Mouse (Mus musculus) erythroblast, embryonic 14.5 days (primary cell): ENCODE data around the gene Rps6kb2. TPM values are rescaled to one million over a fixed set of nuclear protein-coding genes. Genes with fewer than 3 reads are reported as not detected.

Experiments used
- H3K27me3 ChIP-seq: 2 replicates; pipeline ENCODE4 v1.6.1; 2012; ENCODE audit warnings: inconsistent platforms; ENCODE audit not compliant: control insufficient read depth
- H3K36me3 ChIP-seq: 2 replicates; pipeline ENCODE4 v1.6.1; 2012; ENCODE audit warnings: mild to moderate bottlenecking, inconsistent platforms; ENCODE audit not compliant: control insufficient read depth
- H3K4me1 ChIP-seq: 2 replicates; pipeline ENCODE4 v1.6.1; 2012; ENCODE audit warnings: inconsistent platforms; ENCODE audit not compliant: control insufficient read depth
- H3K4me3 ChIP-seq: replicated peaks from 2 replicates; pipeline ENCODE3; 2012; ENCODE audit warnings: moderate library complexity, mild to moderate bottlenecking, inconsistent platforms
- H3K9me3 ChIP-seq: 2 replicates; pipeline ENCODE4 v1.6.1; 2012; ENCODE audit warnings: low read length, inconsistent platforms, mixed read lengths; ENCODE audit not compliant: control insufficient read depth
- GATA1 ChIP-seq: IDR thresholded peaks from 2 replicates; pipeline ENCODE4 v1.6.1; 2012; ENCODE audit warnings: low read length, inconsistent platforms, mixed read lengths
- TAL1 ChIP-seq: IDR thresholded peaks from 3 replicates; pipeline ENCODE4 v1.6.1; 2012; ENCODE audit warnings: low read length, inconsistent platforms, mixed read lengths
- polyA plus RNA-seq: library from polyadenylated mRNA; stranded (reverse); fragments of >175 nt; gene quantifications from 2 replicates; pipeline ENCODE4 v1.2.3, GENCODE M21; 2012

Rps6kb2 gene
- polyA plus RNA-seq: 24.5 and 32.5 TPM in 2 replicates

DNA sequence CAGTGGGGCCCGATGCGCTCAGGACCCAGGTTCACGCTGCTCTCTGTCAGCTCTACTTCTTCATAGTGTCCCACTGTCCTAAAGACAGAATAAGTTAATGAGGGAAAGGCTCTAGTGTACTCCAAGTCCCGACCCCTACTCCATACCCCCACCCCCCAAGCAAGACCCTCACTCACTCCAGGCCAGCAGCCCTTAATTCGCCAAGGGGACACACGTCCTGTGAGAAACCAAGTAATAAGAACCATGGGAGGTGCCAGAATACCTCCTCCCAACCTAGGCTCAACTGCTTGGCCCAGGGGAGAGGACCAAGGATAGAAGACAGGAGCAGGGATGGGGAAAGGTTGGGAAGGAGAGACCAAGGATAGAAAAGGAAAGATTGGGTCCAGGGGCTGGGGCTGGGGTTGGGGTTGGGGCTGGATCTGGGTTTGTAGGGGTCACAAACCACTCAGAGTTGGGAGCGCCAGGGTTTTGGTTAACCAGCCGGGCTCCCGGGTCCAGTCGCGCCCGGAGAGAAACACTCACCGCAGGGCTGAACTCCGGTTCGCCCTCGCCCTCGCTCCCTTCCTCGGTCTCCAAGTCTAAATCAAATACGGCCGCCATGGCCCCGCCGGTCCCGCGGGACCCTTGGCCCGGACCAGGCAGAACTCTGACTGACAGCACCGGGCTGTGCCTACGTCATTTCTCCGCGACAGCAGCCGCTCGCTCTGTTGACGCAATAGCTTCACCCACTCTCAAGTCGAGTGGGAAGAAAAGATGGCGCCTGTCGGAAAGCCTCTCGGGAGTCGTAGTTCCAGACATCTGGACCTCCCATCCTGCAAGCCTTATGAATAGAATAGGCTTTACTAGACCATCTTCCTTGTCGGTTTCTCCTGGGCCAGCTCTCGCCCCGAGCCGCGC, at the start of gene Rps6kb2:
Gene Rps6kb2 (minus strand): TSS at position 709 of the 897 bp plus-strand sequence.
- peaks cover 41% of the 10 kb centered on the region for H3K36me3 ChIP-seq
- no peak for TF ChIP-seq GATA1
- TF ChIP-seq TAL1: no peak
- no peaks in the 10 kb centered on the region for H3K27me3 ChIP-seq
- no peaks in the 10 kb centered on the region for H3K9me3 ChIP-seq
- peaks cover 51% of the 10 kb centered on the region for H3K4me1 ChIP-seq
- H3K4me3 ChIP-seq: peak within 1 kb of the TSS; percentile 81

DNA sequence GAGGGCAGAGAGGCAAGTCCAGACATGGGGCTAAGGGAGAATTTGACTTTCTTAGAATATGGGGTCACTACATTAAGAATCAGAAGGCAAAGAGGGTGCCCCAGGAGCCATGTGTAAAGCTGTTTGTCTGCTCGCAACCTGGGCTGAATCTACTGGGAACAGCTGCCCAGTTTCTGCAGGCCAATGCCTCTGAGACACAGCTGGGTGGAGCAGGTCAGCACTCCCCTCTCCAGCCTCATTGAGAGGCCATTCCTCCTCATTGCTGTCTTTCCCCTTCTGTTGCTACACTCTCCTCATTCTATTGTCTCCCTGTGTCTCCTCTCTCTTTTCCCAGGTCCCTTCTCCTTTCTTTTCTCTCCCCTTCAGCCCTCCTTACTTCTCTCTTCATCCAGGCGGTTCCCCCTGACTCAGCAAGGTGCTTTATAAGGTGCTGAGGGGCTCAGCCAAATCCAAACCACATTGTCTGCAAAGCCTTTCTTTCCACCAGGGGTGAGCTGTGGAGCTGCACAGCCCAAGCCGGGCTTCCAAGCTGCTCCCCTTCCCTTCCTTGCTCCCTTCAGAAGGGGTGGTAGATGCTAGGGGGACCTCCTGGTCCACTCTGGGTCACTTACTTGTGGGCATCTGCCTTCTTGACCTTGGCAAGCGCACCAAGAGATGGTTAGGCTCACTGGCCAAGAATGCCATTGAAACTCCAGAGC, 48.9 kb upstream of the Rps6kb2 start:
- peaks cover 92% of the 10 kb centered on the region for H3K27me3 ChIP-seq
- H3K4me1 ChIP-seq: peaks cover 15% of the 10 kb centered on the region
- no peak for TF ChIP-seq TAL1
- no peak for TF ChIP-seq GATA1
- H3K4me3 ChIP-seq: no peak overlapping the region
- no peaks in the 10 kb centered on the region for H3K36me3 ChIP-seq
- H3K9me3 ChIP-seq: peaks cover 7% of the 10 kb centered on the region; the same call in 1 of the 2 replicates

DNA sequence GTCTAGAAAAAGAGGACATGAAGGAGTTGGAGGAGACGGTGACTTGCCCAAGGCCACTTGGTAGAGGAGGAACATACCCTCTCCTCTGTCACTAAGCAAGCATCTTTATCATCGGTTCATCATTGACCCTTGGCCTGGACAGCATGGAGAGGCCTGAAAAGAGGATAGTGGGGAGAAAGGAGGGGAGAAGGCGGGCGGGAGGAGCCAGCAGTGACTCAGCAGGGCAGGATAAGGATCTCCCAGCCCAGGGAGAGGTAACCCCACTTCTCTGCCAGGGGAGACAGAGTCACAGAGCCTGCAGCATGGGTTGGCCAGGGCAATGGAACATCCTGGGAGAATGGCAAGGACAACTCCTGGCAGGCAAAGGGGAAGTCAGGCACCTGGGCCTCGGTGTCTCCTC, 45.4 kb upstream of the Rps6kb2 start:
- no peaks in the 10 kb centered on the region; the same call in 1 of the 2 replicates for H3K9me3 ChIP-seq
- no peak for TF ChIP-seq TAL1
- no peak for TF ChIP-seq GATA1
- peaks cover 91% of the 10 kb centered on the region for H3K27me3 ChIP-seq
- H3K4me3 ChIP-seq: no peak overlapping the region
- H3K4me1 ChIP-seq: peaks cover 8% of the 10 kb centered on the region
- H3K36me3 ChIP-seq: no peaks in the 10 kb centered on the region

DNA sequence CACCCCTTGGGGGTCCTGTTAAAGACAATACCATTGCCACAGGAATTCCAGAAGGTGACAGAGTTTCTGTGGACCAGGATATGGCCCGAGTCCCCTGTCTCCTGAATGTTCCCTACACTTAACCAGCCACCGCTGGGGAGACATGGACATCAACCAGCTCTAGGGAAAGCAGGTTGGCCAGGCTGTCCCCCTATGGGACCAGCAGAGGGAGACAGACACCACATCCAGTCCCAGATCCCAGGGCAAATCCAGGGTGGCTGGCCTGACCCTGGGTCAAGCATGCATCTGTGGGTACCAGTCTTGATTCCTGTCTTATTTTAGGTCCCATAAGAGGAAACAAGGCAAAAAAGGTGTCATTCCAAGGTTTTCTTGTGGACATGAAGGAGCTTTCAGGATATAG, 43.8 kb upstream of the Rps6kb2 start:
- Histone ChIP-seq H3K27me3 (peaks cover 90% of the 10 kb centered on the region), H3K36me3 (no peaks in the 10 kb centered on the region), H3K4me3 (no peak overlapping the region), H3K9me3 (no peaks in the 10 kb centered on the region), H3K4me1 (peaks cover 18% of the 10 kb centered on the region)
- TF ChIP-seq GATA1: no peak

DNA sequence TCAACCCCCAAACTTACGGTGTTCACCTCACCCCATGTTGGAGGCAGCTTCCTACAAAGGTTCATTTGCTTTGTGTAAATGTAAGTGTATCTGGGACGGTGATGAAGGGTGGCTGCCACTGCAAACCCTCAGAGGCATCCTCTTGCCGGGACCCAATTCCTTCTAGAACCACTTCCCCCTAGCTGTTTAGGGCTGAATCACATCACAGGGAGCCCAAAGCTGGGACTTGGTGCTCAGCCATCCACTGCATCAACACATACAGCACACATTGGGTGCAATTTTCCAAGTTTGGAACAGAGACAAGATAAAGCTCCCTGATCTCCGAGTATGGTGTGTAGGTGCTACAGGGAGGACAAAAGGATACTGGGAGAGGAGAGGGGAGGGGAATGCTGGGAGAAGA, 41.7 kb upstream of the Rps6kb2 start:
- H3K36me3 ChIP-seq: peaks cover 7% of the 10 kb centered on the region
- H3K4me3 ChIP-seq: no peak overlapping the region
- no peak for TF ChIP-seq TAL1
- H3K27me3 ChIP-seq: peaks cover 70% of the 10 kb centered on the region
- H3K9me3 ChIP-seq: no peaks in the 10 kb centered on the region
- H3K4me1 ChIP-seq: peaks cover 38% of the 10 kb centered on the region

DNA sequence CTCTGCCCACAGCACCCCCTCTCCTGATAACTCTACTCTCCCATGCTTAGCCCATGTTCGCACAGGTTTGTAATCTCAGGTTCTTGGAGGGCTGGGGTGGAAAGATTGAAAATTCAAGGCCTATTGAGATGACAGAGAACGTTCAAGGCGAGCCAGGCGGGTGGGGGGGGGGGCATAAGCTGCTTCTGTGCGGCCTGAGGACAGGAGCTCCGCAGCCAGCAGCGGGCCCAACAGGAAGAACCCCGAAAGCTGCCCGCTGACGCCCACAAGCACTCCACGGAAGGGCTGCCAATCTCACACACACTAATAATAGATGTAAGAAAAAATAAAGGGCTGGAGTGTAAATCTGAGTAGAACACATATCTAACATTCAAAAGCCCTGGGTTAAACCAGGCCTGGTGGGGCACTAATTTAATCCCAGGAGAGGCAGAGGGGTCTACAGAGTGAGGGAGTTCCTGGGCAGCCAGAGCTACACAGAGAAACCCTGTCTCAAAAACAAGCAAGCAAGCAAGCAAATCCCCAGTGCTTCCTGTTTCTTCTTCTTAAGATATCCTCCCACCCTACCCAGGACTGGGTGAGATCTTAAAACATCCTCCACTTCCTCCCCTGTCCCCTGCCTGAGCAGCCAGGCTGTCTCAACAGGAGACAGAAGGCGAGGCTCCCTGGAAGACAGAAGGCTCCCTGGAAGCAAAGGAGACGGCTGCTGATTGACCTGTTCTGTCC, 40.6 kb upstream of the Rps6kb2 start:
- no peak overlapping the region for H3K4me3 ChIP-seq

DNA sequence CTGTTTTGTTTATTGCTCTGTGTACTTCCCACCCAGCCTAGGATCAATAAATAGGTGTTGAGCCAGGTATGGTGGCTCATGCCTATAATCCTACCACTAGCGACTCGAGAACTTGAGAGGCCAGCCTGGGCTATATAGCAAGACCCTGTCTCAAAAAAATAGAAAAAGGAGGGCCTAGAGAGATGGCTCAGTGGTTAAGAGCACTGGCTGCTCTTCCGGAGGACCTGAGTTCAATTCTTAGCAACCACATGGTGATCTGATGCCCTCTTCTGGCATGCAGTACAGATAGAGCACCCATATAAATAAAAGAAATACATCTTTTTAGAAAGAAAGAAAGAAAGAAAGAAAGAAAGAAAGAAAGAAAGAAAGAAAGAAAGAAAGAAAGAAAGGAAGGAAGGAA, 40.0 kb upstream of the Rps6kb2 start:
- H3K4me1 ChIP-seq: peaks cover 42% of the 10 kb centered on the region
- H3K36me3 ChIP-seq: peaks cover 25% of the 10 kb centered on the region
- no peak overlapping the region for H3K4me3 ChIP-seq
- TF ChIP-seq TAL1 (no peak), GATA1 (no peak)
- H3K27me3 ChIP-seq: peaks cover 57% of the 10 kb centered on the region
- H3K9me3 ChIP-seq: no peaks in the 10 kb centered on the region

More for the DNA sequence above, 40.6 kb upstream of the Rps6kb2 start:
- Histone ChIP-seq H3K27me3 (peaks cover 61% of the 10 kb centered on the region), H3K9me3 (no peaks in the 10 kb centered on the region), H3K4me1 (peaks cover 44% of the 10 kb centered on the region), H3K36me3 (peaks cover 18% of the 10 kb centered on the region)
- TF ChIP-seq GATA1 (no peak), TAL1 (no peak)

DNA sequence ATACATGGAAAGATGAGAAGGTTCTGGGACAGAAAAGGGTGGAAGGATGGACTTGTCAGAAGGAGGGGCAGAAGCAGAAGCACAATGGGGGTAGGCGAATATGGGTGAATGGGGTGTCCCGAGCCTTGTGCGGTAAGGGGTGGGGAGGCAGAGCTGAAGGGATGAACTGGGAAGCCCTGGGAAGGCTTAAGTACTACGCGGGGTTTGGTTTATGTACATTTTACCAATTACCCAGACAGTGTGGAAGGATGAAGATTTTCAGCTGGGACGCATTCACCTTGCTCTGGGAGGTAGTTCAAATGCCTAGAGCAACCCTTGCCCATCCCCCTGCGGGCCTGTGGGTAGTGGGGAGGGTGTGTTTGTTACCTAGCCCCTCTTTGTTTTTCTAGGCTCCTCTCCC, 39.0 kb upstream of the Rps6kb2 start:
- Histone ChIP-seq H3K4me3 (peak overlapping the region; percentile 73), H3K36me3 (peaks cover 35% of the 10 kb centered on the region), H3K4me1 (peaks cover 50% of the 10 kb centered on the region), H3K9me3 (no peaks in the 10 kb centered on the region), H3K27me3 (peaks cover 50% of the 10 kb centered on the region)
- no peak for TF ChIP-seq GATA1
- no peak for TF ChIP-seq TAL1

DNA sequence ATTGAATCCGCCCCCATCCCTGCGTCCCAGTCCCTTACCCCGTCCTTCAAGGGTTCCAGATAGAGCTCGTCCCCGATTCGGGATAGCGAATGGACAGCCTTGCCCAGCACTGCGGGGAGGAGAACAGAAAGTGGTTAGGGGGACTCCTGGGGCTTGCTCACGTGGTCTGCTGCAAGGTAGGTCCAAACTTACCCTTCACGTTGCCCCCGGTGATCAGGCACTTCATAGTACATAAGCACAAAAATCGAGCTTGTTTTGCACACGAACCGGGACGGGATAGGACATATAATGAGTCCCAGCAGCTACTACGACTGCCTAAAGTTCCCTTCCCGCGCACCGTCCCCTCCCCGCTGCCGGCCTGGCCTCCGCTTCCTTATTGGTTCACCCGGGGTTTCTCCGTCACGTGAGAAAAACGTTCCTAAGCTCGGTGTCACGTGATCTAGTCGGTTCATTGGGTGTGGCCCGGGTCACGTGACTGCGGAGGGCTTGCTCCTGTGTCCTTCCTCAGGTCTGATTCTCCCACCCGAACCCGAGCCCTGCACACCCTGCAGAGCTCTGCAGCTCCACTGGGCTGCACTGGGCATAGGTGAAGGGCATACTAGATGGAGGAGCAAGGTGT, 38.2 kb upstream of the Rps6kb2 start, which contains the start of gene Rad9a:
Gene Rad9a (minus strand): TSS at position 372 of the 619 bp plus-strand sequence.
- peaks cover 42% of the 10 kb centered on the region for H3K36me3 ChIP-seq
- no peaks in the 10 kb centered on the region for H3K9me3 ChIP-seq
- peaks cover 54% of the 10 kb centered on the region for H3K4me1 ChIP-seq
- H3K4me3 ChIP-seq: peak within 1 kb of the TSS; percentile 73
- H3K27me3 ChIP-seq: peaks cover 43% of the 10 kb centered on the region
- no peak for TF ChIP-seq GATA1
- no peak for TF ChIP-seq TAL1
